Mouse (Mus musculus) layer of hippocampus, postnatal 36 days (tissue): Measurements from ENCODE around the gene Kcnk2. TPM values are rescaled to one million over a fixed set of nuclear protein-coding genes. Genes with fewer than 3 reads are reported as not detected.

Experiments used
- DNase-seq, 2 experiments: peaks; one replicate each; pipeline ENCODE4 v3.0.0; 2022
- microRNA-seq, 2 experiments: library from miRNA; unstranded; fragments of <30 nt; microRNA quantifications; one replicate each; pipeline ENCODE4 v1.2.0; 2021
- total RNA-seq, 2 experiments: library from RNA; stranded (reverse); gene quantifications; 2 replicates each; pipeline ENCODE4 v1.2.3; 2021

Gene Kcnk2
- total RNA-seq, 2 experiments from 2014 or later, result 38.2 to 43.4 TPM

DNA sequence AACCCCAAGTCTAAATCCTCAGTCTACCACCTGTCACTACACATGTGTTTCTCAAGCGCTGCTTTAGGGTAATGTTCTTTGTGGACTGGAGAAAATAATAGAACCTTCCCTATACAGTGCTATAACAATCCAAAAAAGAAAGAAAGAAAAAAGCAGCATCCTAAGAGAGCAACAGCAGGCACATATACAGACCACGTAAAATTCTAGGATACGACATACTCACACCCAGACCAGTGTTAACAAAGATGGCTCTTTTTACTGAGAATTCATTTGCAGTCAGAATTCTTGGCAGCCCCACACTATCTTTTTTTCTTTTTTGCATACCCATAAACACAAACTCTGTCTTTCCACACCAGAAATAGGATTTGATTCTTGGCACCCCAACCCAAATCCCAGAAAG lies 187.6 kb downstream of the Kcnk2 start:
- no peak for DNase-seq

DNA sequence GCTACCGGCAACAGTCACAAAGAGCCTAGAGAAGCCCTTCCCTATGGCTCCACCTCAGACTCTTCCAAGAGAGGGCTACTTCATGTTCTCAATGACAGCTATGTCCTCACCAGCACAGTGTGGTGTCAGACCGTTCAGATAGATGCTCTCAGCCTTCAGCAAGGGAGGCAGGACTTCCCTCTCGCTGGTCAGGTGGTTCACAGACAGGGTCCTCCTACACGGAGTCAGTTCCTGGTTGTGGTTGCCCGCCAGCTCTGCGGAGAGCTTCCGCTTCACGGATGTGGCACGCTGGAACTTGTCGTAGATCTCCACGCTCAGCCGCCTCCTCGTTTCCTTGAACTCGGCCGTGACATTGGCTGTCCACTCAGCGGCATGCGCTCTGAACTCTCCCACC lies 192.4 kb downstream of the Kcnk2 start:
- no peak for DNase-seq

DNA sequence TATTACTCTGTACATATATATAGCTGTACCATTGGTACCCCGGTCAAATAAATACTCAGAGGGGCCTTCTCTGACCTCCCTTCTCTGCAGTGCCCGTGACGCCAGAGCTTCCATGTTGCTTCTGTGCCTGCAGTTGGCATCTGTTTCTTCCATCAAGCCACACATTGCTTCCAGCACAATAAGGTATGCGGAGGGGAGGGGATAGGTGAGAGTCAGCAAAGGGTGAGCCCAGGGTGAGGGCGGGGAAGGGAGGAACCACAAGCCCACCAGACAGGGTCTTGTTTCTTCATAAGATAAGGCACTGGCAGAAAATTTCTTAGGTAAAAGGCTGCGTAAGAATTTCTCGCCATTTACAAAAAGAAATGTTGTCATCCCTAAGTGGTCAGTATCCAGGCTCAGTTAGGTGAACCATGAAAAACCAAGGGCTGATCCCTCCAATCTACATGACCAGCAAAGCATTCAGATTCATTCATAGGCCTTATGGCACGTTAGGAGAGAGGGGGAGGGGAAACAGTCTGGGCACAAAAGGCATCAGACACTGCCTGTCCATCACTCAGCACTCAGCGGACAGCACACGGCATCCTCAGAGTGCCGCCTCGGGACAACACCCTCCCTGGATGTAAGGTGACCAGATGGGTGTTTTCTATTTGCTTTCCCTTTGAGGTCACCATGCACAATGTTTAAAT lies 192.9 kb downstream of the Kcnk2 start:
- DNase-seq, result no peak

DNA sequence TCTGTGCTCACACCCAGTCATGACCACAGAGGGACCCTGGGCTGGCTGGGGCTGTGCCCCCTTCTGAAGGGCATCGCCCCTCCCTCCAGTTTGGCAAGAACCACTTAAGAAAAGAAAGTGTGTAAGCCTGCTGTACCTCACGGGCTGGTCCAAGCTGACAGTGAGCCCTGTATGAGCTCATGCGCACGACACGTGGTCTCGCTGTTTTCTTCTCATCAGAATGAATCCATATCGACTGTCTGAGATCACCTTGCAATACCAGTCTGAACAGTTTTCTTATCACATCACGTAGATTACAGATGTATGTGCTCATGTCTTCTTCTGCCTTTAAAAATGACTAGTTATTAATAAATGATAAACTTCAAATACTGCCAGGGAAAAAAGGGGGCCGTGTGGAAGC lies 193.5 kb downstream of the Kcnk2 start:
- DNase-seq, result no peak

DNA sequence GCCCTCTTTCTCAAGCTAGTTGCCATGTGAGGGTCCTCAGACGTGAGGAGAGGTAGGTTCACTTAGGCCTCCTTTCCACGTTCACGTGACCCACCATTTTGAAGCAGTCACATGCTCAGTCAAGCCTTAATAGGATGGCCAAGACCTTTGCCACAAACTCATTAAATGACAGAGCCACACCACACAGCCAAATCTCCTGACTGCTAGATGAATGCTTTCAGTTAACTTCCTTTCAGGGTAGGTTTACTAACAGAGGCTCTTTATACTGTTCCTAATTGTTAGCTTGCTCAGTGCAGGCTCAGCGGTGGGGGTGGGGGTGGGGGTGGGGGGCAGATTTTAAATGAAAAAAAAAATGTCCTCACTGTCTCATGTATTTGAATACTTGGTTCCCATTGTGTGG lies 206.3 kb downstream of the Kcnk2 start:
- no peak for DNase-seq

DNA sequence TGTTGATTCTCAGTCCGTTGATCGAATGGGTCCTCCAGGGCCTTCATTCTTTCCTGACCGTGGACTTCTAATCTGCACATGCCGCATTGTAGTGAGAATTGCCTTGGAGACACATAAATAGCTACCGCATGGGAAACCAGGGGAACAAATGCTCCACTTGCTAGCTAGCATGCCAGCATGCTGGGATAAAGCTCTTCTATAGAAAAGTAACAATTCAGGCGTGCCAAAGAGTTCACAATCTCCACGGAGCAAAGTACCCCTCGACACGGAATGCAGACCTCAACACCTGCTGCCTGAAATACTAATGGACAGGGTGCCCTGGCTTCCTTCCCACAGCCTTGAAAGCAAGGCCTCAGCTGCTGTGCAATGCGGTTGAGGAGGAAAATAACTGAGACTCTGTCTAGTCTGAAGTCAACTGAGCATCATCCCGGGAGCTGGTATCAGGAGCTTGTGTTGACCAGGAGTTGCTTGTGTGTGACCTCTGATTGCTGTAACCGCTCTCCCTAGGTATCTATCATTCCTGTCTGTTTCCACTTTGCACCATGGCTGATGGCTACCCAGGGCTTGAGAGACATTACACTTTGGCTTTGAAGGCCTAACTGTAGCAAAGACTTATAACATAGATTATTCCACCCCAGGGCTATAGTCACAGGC lies 214.2 kb downstream of the Kcnk2 start:
- peak; percentile 43 to 51 for DNase-seq

DNA sequence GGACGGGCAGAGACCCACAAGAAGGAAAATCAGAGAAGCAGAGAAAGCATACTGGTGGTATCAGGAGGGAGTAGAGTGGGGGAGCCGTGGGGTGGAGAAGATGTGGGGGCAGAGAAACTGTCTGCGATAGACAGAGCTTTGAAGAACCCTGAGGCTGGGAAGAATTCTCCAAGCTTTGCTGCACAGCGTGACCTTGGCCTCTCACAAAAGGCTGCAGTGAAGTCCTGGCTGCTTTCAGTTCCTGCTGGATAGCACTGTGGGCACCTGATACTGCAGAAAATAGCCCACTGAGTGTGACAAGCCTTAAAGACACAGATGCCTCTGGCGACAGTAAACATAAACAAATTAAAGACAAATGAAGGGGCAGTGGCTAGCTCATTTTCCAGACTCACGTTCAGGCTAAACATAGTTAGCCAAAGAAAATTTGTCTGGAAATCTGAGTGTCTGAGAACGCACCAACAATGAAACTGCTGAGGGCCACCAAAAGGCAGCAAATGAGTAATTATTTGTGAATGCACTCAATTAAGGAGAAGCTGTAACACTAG lies 216.8 kb downstream of the Kcnk2 start:
- no peak for DNase-seq

DNA sequence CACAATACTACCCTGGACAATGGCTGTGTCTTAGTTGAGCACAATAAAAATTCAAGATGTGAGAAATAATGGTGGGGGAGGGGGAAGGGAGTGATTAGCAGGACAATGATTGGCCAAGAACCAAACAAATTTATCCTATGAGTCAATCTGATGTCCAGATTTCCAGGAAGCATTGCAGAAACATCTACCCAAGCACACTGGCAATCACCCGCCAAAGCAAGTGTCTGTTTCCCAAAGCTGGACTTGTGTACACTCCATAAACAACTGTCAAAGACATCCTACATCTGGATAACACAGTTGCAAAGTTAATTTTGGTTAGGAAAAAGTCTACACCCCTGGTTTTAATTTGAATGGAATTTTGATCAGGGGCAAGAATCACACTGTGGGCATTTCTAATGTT lies 224.3 kb downstream of the Kcnk2 start:
- DNase-seq, result no peak

DNA sequence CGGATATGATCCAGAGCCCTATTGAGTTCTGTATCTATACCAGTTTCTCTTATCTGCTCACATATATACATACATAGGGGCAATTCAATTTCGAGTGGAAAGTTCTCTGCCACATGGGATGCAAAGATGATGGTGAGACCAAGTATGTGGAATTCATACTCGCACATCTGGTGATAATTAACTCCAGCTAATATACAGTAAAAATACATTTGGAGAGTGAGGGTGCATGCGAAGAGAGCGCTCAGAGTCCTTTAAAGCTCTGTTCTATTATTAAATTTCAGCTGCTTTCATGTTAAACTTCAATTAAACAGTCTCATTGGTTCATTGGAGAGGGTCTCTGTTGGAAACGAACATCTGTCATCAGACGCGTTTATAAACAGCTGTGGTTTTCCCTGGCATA lies 228.6 kb downstream of the Kcnk2 start:
- DNase-seq, result no peak

DNA sequence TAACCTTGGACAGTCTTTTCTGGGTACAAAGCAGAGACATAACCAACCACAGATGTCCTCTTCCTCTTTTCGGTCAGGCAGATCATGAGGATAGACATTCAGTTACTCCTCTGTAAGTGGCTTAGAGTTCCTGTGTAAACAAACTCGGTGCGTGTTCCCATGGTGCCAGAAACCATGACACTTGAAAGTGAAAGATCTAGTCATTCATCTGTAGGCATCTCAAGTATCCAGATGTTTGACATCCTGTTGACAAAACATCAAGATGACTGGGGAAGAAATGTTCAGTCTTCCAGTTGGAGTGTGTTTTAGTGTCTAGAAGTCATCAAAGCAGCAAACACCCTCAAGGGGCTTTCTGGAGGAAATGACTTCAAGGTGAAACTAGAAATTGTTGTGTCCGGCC lies 230.9 kb downstream of the Kcnk2 start:
- no peak for DNase-seq

DNA sequence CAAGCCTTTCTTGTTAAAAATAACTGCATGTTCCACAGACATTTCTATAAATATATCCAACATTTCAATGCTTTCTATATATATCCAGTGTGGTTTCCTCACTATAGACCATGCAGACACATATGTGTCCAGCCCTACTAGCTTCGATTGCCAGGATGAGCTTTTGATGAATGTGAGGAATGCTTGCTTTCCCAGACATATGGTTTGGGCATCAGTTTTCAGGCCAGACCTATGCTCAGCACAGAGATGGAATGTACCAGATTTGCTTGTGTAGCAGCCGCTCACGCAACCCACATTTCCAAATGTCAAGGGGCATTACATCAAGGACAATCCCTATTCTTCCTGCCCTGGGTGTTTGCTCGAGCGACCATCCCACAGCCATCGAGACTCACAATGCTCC lies 236.3 kb downstream of the Kcnk2 start:
- no peak for DNase-seq

DNA sequence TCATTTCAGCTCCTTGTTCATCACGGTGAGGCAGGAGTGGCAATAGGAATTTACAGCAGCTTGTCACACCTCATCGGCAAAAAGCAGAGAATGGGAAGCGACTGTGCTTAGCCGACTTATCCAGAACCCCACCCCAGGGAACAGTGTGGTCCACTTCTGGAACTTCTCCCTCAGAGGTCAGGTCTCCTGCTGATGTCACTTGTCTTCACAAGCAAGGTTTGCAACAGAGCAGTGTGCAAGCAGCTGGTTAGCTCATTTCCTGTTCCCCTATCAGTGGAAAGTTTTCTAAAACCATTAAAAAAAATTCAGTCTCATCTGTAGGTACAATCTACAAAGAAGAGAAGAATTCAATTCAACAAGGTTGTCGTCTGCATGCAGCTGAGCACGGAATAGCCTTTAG lies 236.9 kb downstream of the Kcnk2 start:
- no peak for DNase-seq

DNA sequence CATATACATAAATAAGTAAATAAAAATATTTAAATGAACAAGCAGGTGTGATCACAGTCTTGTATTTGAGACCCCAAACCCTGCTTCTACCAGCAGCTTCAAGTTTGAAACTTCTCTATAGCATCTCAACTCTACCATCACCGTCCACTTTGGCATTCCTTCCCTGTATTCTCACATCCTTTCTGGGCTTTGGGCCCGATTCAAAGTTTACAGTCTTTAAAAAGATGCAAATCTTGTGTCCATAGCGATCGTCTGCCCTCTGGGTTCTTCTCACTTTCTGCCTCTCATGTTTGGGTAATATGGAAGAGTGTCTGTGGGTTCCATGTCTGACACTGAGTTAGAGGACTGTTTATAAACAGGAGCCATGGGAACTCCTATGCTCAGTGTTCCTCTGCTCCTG lies 237.4 kb downstream of the Kcnk2 start:
- DNase-seq, result no peak

DNA sequence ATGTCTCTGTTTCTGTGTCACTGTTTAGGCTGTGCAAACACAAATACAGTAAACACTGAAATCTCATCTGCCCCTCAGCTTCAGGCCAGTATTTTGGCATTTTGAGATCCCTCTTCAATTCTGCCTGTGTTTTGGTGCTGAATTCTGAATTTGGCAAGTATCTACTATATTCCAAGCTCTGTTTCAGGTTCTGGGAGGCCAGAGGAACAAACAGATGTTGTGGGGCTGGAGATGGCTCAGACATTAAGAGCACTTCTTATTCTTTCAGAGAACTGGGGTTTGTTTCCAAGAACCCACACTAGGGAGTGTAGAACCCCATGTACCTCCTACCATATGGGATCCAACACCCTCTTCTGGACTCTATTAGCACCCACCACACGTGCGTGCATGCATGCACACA lies 237.8 kb downstream of the Kcnk2 start:
- no peak for DNase-seq

Small RNA genes lying within 50 kb of the gene (microRNA-seq; reads per million reads assigned to microRNA genes)
- 0 reads per million in 2 experiments for gene Gm24092
